Mouse (Mus musculus) liver, embryonic 16.5 days (tissue): ENCODE data around the gene A030005K14Rik. TPM values are rescaled to one million over a fixed set of nuclear protein-coding genes. Genes with fewer than 3 reads are reported as not detected.

Source experiments
- ATAC-seq: fragments of 200-750 bp; cut with Nextera tagmentation; 2 replicates; pipeline ENCODE4 v1.8.0; 2017; ENCODE audit warnings: low read depth, mild to moderate bottlenecking, moderate number of reproducible peaks, moderate library complexity
- H3K27ac ChIP-seq: fragments of 300-500 bp; sonication (generic); 2 replicates; pipeline ENCODE4 v1.5.1; 2014; ENCODE audit warnings: mild to moderate bottlenecking, low read length
- H3K27me3 ChIP-seq: fragments of 300-500 bp; sonication (generic); 2 replicates; pipeline ENCODE4 v1.6.1; 2014; ENCODE audit warnings: low read depth, low read length, mixed read lengths; ENCODE audit not compliant: control insufficient read depth, insufficient read depth
- H3K36me3 ChIP-seq: fragments of 300-500 bp; sonication (generic); 2 replicates; pipeline ENCODE4 v1.6.1; 2014; ENCODE audit warnings: mild to moderate bottlenecking; ENCODE audit not compliant: control insufficient read depth, insufficient read depth
- H3K4me1 ChIP-seq: fragments of 300-500 bp; sonication (generic); 2 replicates; pipeline ENCODE4 v1.6.1; 2014; ENCODE audit warnings: low read depth, low read length, mixed read lengths; ENCODE audit not compliant: control insufficient read depth
- H3K4me2 ChIP-seq: fragments of 300-500 bp; sonication (generic); 2 replicates; pipeline ENCODE4 v1.6.1; 2014; ENCODE audit warnings: low read depth, low read length, mixed read lengths
- H3K4me3 ChIP-seq: fragments of 300-500 bp; sonication (generic); 2 replicates; pipeline ENCODE4 v1.5.1; 2014; ENCODE audit warnings: low read depth, mild to moderate bottlenecking, low read length
- H3K9ac ChIP-seq: fragments of 300-500 bp; sonication (generic); 2 replicates; pipeline ENCODE4 v1.6.1; 2014; ENCODE audit warnings: low read depth, low read length
- H3K9me3 ChIP-seq: fragments of 300-500 bp; sonication (generic); replicated peaks from 2 replicates; pipeline ENCODE4 v1.6.1; 2016; ENCODE audit warnings: low read length; ENCODE audit not compliant: control insufficient read depth
- WGBS: fragments of 180-500 bp; shearing (Covaris S2); extraction: QIAGEN DNeasy Blood & Tissue Kit; methylation state at CpG from one replicate; pipeline ENCODE4 v1.1.7; 2014; ENCODE audit not compliant: insufficient replicate concordance; 5-methylcytosine and 5-hydroxymethylcytosine counted together
- polyA plus RNA-seq: library from polyadenylated mRNA; unstranded; fragments of >200 nt; fragmentation: Nextera tagmentation; extraction: Ambion mirVana; gene quantifications from 2 replicates; pipeline ENCODE4 v1.2.1, GENCODE M21; 2015

Gene A030005K14Rik
- polyA plus RNA-seq, 1 experiment from 2014 or later, result not detected

- Histone ChIP-seq H3K27me3 (no peaks in the 10 kb centered on the region), H3K4me1 (no peaks in the 10 kb centered on the region), H3K36me3 (no peaks in the 10 kb centered on the region), H3K27ac (no peak overlapping the region), H3K9ac (no peak overlapping the region), H3K9me3 (no peaks in the 10 kb centered on the region), H3K4me2 (no peak overlapping the region), H3K4me3 (no peak overlapping the region)
- whole genome bisulfite sequencing, result 73% methylated on average over 3 of the region's 3 CpGs
- ATAC-seq, result no peak
Measured at GRCm38 (mm10) chr1:83014477-83014876, 44.7 kb downstream of the A030005K14Rik start.

Other genes with a start within 250 kb of the A030005K14Rik start
- 39.0 and 44.7 TPM in 2 replicates for gene Agfg1, start 219.9 kb downstream of the A030005K14Rik start, polyA plus RNA-seq
- 0.11 TPM in 1 of 2 replicates, not detected in the other for gene A030005L19Rik, start 146.1 kb downstream of the A030005K14Rik start, polyA plus RNA-seq
- gene A030014E15Rik, start 134.5 kb downstream of the A030005K14Rik start, polyA plus RNA-seq, result not detected in 2 replicates
- gene Gm6217, start 128.0 kb downstream of the A030005K14Rik start, polyA plus RNA-seq, result not detected in 2 replicates
- not detected in 2 replicates for gene A030003K21Rik, start 116.0 kb downstream of the A030005K14Rik start, polyA plus RNA-seq
- not detected in 2 replicates for gene Gm7544, start 103.4 kb downstream of the A030005K14Rik start, polyA plus RNA-seq
- gene Gm47955, start 99.1 kb downstream of the A030005K14Rik start, polyA plus RNA-seq, result not detected in 2 replicates
- gene Gm47959, start 58.8 kb downstream of the A030005K14Rik start, polyA plus RNA-seq, result not detected in 2 replicates
- 0.08 TPM in 1 of 2 replicates, not detected in the other for gene Slc19a3, start 20.9 kb downstream of the A030005K14Rik start, polyA plus RNA-seq
- not detected in 2 replicates for gene Krtap28-10, start 16.9 kb downstream of the A030005K14Rik start, polyA plus RNA-seq
- gene Gm47969, start 14.4 kb downstream of the A030005K14Rik start, polyA plus RNA-seq, result not detected in 2 replicates
- gene Krtap28-13, start 1.6 kb upstream of the A030005K14Rik start, polyA plus RNA-seq, result not detected in 2 replicates
- not detected in 2 replicates for gene Ccl20, start 57.4 kb upstream of the A030005K14Rik start, polyA plus RNA-seq
- gene Daw1, start 100.4 kb upstream of the A030005K14Rik start, polyA plus RNA-seq, result not detected in 2 replicates